ENCODE assay signal across 20 mouse cellular contexts in the genomic region with DNA sequence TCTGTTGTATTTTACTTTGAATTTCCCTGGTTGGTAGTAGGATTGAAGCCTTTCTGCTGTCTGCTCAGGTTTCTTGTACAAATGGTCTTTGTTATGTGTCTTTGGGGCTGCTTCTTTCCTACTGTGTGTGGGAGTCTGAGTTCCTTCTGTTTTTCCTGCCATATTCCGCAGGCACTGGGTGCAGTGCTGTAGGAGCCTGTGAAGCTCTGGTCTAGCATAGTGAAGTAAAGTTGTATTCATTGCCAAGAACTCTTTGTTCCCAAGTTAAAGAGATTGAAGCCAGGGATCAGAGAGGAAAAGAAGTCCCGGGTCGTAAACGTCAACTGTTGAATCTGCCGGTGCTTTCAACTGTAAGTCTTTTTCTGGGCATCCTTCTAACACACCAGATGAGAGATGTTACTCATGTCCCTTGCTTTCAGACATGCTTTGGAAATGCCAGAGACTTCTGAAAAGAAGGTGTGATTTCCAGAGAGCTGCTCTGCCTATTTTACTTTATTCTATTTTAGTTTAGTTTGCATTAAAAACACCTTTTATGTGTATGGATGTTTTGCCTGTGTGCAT. TPM values are rescaled to one million over a fixed set of nuclear protein-coding genes. Genes with fewer than 3 reads are reported as not detected.
"Had no signal": no experiment of that assay in that cellular context is flagged by ENCODE, and none has a peak within 500 bp of the region (broad histone marks: within the 10 kb centered on the region; RNA-seq: fewer than 3 reads in every experiment).

No protein-coding gene starts in this region.

- H3K27me3 ChIP-seq: kidney, embryonic 15.5 days; liver, embryonic 13.5 days had no signal

- H3K9ac ChIP-seq: kidney, embryonic 15.5 days; liver, embryonic 13.5 days had no signal

- H3K36me3 ChIP-seq: kidney, embryonic 15.5 days; liver, embryonic 13.5 days had no signal

- H3K4me3 ChIP-seq: kidney, embryonic 15.5 days; layer of hippocampus, adult 2 months; left cerebral cortex, adult 2 months; liver, embryonic 13.5 days had no signal

- DNase-seq: kidney, adult 8-10 months; kidney, postnatal 14 days; kidney, postnatal 4 days; layer of hippocampus, postnatal 36 days; liver, embryonic 13.5 days; lung, adult 2 months; lung, postnatal 14 days; lung, postnatal 4 days; right cerebral cortex, postnatal 25 days; thymus, postnatal 4 days had no signal

- H3K9me3 ChIP-seq: kidney, embryonic 15.5 days; liver, embryonic 13.5 days had no signal

- H3K4me1 ChIP-seq: kidney, embryonic 15.5 days had no signal

- H3K27ac ChIP-seq: kidney, embryonic 15.5 days; layer of hippocampus, adult 2 months; left cerebral cortex, adult 2 months; liver, embryonic 13.5 days had no signal

RNA-seq across cellular contexts. Expression of a gene that starts 16.2 kb away (rescaled TPM):
- total RNA-seq: megakaryocyte progenitor cell, adult 5-6 weeks had no signal
- polyA plus RNA-seq: limb, embryonic 11.5 days; liver, adult 2 months; lung, adult 2 months; midbrain, embryonic 11.5 days; neural tube, embryonic 11.5 days; small intestine, adult 2 months; spleen, adult 2 months had no signal
